Mouse (Mus musculus): ENCODE data around the gene Acss3.

- TF ChIP-seq CTCF (IDR thresholded peaks at IDR 0.05; ENCODE audit: low read depth, low read length) (no peak), POLR2A (IDR thresholded peaks at IDR 0.05; ENCODE audit: insufficient read depth, low read length) (no peak), EP300 (IDR thresholded peaks at IDR 0.05; ENCODE audit: insufficient read depth, low read depth, low read length) (no peak)
These were observed 25.3 kb upstream of the Acss3 start for GRCm38 (mm10) chr10:107148759-107149158.

Measured in ES-Bruce4 (cell line).